Mouse (Mus musculus) midbrain, embryonic 16.5 days (tissue): ENCODE measurements around the gene Rab39b. TPM values are rescaled to one million over a fixed set of nuclear protein-coding genes. Genes with fewer than 3 reads are reported as not detected.

ENCODE experiments used
- ATAC-seq: fragments of 200-750 bp; cut with Nextera tagmentation; 2 replicates; pipeline ENCODE4 v1.8.0; 2017; ENCODE audit warnings: moderate TSS enrichment
- H3K27ac ChIP-seq: fragments of 300-500 bp; sonication (generic); 2 replicates; pipeline ENCODE4 v1.5.1; 2014; ENCODE audit warnings: mild to moderate bottlenecking, low read length, mixed read lengths
- H3K27me3 ChIP-seq: fragments of 300-500 bp; sonication (generic); 2 replicates; pipeline ENCODE4 v1.6.1; 2014; ENCODE audit warnings: low read depth, low read length, mixed read lengths; ENCODE audit not compliant: control insufficient read depth, insufficient read depth
- H3K36me3 ChIP-seq: fragments of 300-500 bp; sonication (generic); 2 replicates; pipeline ENCODE4 v1.6.1; 2014; ENCODE audit warnings: mild to moderate bottlenecking, low read length, moderate library complexity, mixed read lengths; ENCODE audit not compliant: control insufficient read depth, insufficient read depth
- H3K4me1 ChIP-seq: fragments of 300-500 bp; sonication (generic); 2 replicates; pipeline ENCODE4 v1.6.1; 2014; ENCODE audit warnings: mild to moderate bottlenecking, low read length, mixed read lengths; ENCODE audit not compliant: control insufficient read depth, insufficient read depth
- H3K4me2 ChIP-seq: fragments of 300-500 bp; sonication (generic); 2 replicates; pipeline ENCODE4 v1.6.1; 2014; ENCODE audit warnings: mild to moderate bottlenecking, low read length, mixed read lengths
- H3K4me3 ChIP-seq: fragments of 300-500 bp; sonication (generic); 2 replicates; pipeline ENCODE4 v1.5.1; 2014; ENCODE audit warnings: low read depth, mild to moderate bottlenecking, low read length, moderate library complexity, mixed read lengths
- H3K9ac ChIP-seq: fragments of 300-500 bp; sonication (generic); 2 replicates; pipeline ENCODE4 v1.6.1; 2014; ENCODE audit warnings: low read depth, low read length, mixed read lengths
- H3K9me3 ChIP-seq: fragments of 300-500 bp; sonication (generic); replicated peaks from 2 replicates; pipeline ENCODE4 v1.6.1; 2014; ENCODE audit warnings: mild to moderate bottlenecking, low read length, mixed read lengths; ENCODE audit not compliant: control insufficient read depth, poor library complexity, severe bottlenecking
- WGBS: fragments of 180-500 bp; shearing (Covaris S2); extraction: QIAGEN DNeasy Blood & Tissue Kit; methylation state at CpG from one replicate; pipeline ENCODE4 v1.1.7; 2014; 5-methylcytosine and 5-hydroxymethylcytosine counted together
- polyA plus RNA-seq: library from polyadenylated mRNA; unstranded; fragments of >200 nt; fragmentation: Nextera tagmentation; extraction: Ambion mirVana; gene quantifications from 2 replicates; pipeline ENCODE4 v1.2.1, GENCODE M21; 2015

Rab39b gene
- 28.5 and 31.1 TPM in 2 replicates for polyA plus RNA-seq

DNA sequence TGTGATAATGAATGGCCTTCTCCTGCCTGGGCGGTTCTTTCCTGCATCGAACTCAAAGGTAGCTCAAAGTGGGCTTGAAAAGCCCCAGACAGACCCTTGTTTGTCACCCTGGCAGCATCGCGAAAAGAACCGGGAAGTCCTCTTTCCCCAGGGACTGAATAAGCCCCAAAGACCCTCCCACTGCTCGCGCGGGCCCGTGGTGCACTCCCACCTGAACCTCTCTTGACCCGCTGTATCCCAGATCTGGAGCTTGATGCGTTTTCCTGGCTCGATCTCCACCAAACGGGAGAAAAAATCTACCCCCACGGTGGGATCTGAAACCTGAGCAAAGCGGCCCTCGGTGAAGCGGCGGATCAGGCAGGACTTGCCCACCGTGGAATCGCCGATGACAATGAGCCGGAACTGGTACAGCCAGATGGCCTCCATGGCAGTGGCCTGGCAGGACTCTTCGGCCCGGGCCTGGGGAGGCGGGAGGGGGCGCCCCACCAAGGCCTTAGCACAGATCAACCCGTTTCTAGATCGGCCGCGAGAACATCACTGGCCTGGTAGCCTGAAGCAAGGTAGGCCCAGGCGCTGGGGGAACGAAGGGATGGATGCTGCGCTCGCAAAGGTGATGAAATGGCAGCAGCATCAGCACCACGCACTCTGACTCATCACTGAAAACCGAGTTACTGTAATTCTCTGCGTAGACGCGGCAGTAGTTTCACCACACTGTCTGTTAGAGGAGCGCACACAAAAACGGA lies at the start of gene Rab39b:
TSS of gene Rab39b (minus strand) at position 650 of the 743 bp plus-strand sequence.
- peak within 1 kb of the TSS; percentile 54 for H3K4me3 ChIP-seq
- no peaks in the 10 kb centered on the region for H3K27me3 ChIP-seq
- H3K4me1 ChIP-seq = 0 out of 2 replicates have a peak, but pooled peaks cover 4% of the 10 kb centered on the region
- peak within 1 kb of the TSS; percentile 85 for H3K27ac ChIP-seq
- peak; percentile 99 for ATAC-seq
- H3K36me3 ChIP-seq = peaks cover 2% of the 10 kb centered on the region; the same call in 1 of the 2 replicates
- WGBS = 20% methylated on average over 41 of the region's 41 CpGs
- no peaks in the 10 kb centered on the region for H3K9me3 ChIP-seq
- peak within 1 kb of the TSS; percentile 75 for H3K9ac ChIP-seq
- H3K4me2 ChIP-seq = peak within 1 kb of the TSS; percentile 53

DNA sequence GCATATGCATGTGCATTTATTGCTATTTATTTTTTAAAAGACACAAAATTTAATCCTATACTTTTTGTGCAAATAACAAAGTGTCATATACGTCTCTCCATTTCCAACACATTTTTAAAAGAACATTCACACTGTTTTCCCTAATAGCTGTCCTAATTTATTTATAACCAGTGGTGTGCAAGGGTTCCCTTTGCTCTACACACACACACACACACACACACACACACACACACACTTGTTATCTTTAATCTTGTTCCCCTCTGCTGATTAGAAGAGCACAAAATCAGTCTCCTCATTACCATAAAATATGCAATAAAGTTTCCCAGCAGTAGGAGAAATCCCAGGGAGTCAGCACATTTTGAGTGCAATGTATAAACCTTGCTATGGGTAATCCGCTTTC lies 508 bp upstream of the Rab39b start:
- Histone ChIP-seq H3K36me3 (peaks cover 2% of the 10 kb centered on the region; the same call in 1 of the 2 replicates), H3K4me2 (no peak overlapping the region), H3K9me3 (no peaks in the 10 kb centered on the region), H3K27ac (no peak overlapping the region), H3K4me3 (no peak overlapping the region), H3K9ac (no peak overlapping the region), H3K27me3 (no peaks in the 10 kb centered on the region), H3K4me1 (0 out of 2 replicates have a peak, but pooled peaks cover 4% of the 10 kb centered on the region)
- WGBS = 80% methylated on average over 2 of the region's 2 CpGs
- ATAC-seq = peak; percentile 51; the same call in 1 of the 2 replicates

Other genes starting within 250 kb of the Rab39b start
- gene Fundc2, start 195.8 kb downstream of the Rab39b start, polyA plus RNA-seq = 29.5 and 33.5 TPM in 2 replicates
- 1.4 and 1.5 TPM in 2 replicates for gene F8, start 195.6 kb downstream of the Rab39b start, polyA plus RNA-seq
- 25.7 and 26.4 TPM in 2 replicates for gene Cmc4, start 161.6 kb downstream of the Rab39b start, polyA plus RNA-seq
- gene Mtcp1, start 161.6 kb downstream of the Rab39b start, polyA plus RNA-seq = 7.3 and 7.5 TPM in 2 replicates
- 38.2 and 45.2 TPM in 2 replicates for gene Brcc3, start 161.6 kb downstream of the Rab39b start, polyA plus RNA-seq
- 329 and 334 TPM in 2 replicates for gene Vbp1, start 63.9 kb downstream of the Rab39b start, polyA plus RNA-seq